Mouse (Mus musculus) frontal cortex, postnatal 36 days (tissue): Measurements from ENCODE around the gene Fdx1.

Experiments used
- DNase-seq, 2 experiments: peaks; one replicate each; pipeline ENCODE4 v3.0.0; 2022; ENCODE audit warnings: low spot score in 2 of 2

Fdx1 gene

GRCm38 (mm10) chr9:51908255-51908654 lies 55.1 kb downstream of the Fdx1 start:
- no peak for DNase-seq

- DNase-seq, result no peak
These were observed 56.4 kb downstream of the Fdx1 start for GRCm38 (mm10) chr9:51906938-51907337.
